In genomic region chr2:60278627-60279026, GRCm38 (mm10) we compare ENCODE assay signal across 6 mouse cellular contexts.
"Had no signal": no experiment of that assay in that cellular context is flagged by ENCODE, and none has a peak within 500 bp of the region (broad histone marks: within the 10 kb centered on the region; RNA-seq: fewer than 3 reads in every experiment).

No protein-coding gene starts in this region.

- ATAC-seq: intestine, embryonic 16.5 days; midbrain, embryonic 13.5 days had no signal

- DNase-seq: kidney, adult 2 months; kidney, postnatal 14 days; left cerebral cortex, postnatal 4 days; lung, adult 18-20 months had no signal
